Mouse (Mus musculus): Measurements from ENCODE around the gene H2afx. TPM values are rescaled to one million over a fixed set of nuclear protein-coding genes. Genes with fewer than 3 reads are reported as not detected.

The H2afx gene
- total and polyA plus RNA-seq, 3 experiments, result 36.3 to 488 (median 56.6) TPM

GRCm38 (mm10) chr9:44347621-44348020, 13.1 kb downstream of the H2afx start:
- dilution Hi-C loops (cut with MboI; ENCODE audit: extremely low pct_ligation_motif_present, extremely low pct_unique_long_range_greater_than_20kb, low sequenced_read_pairs), result no loop called here
- H3K27ac ChIP-seq (ENCODE audit: insufficient read depth, low read depth), result no peak overlapping the region

GRCm38 (mm10) chr9:44348546-44348945, 14.1 kb downstream of the H2afx start:
- Histone ChIP-seq H3K4me2 (ENCODE audit: insufficient read depth, low read depth, poor library complexity, severe bottlenecking) (no peak overlapping the region), H3K4me1 (ENCODE audit: control insufficient read depth in 1 of 2, insufficient read depth in 2 of 2) (peaks cover 0 to 12% of the 10 kb centered on the region in 2 experiments; a peak in 1 of 4 replicates), H3K9me3 (replicated peaks; ENCODE audit: low read length) (peaks cover 3% of the 10 kb centered on the region), H3K27ac (ENCODE audit: insufficient read depth, low read depth) (no peak overlapping the region), H3K27me3 (replicated peaks) (no peaks in the 10 kb centered on the region), H3K9ac (ENCODE audit: insufficient read depth, low read depth) (no peak overlapping the region), H3K79me2 (replicated peaks; ENCODE audit: control insufficient read depth, extremely low read depth, insufficient read depth, poor library complexity, severe bottlenecking) (no peaks in the 10 kb centered on the region), H3K36me3 (replicated peaks in 1 of 2; ENCODE audit: control insufficient read depth in 1 of 2, insufficient read depth in 1 of 2, low read length in 1 of 2) (peaks cover 61 to 74% of the 10 kb centered on the region in 2 experiments), H3K4me3 (replicated peaks in 1 of 3; ENCODE audit: low read depth in 2 of 3, low read length in 2 of 3, poor library complexity in 1 of 3) (no peak overlapping the region)
- in situ Hi-C loops (cut with MboI; ENCODE audit: low pct_ligation_motif_present, low pct_unique_long_range_greater_than_20kb, low sequenced_read_pairs) (no loop called here), dilution Hi-C loops (cut with MboI; ENCODE audit: extremely low pct_ligation_motif_present, extremely low pct_unique_long_range_greater_than_20kb, low sequenced_read_pairs) (no loop called here)
- DNase-seq (ENCODE audit: extremely low read depth), result no peak
- TF ChIP-seq SIN3A (IDR thresholded peaks at IDR 0.05; ENCODE audit: low read length) (no peak), PAX5 (IDR thresholded peaks at IDR 0.05; ENCODE audit: low read length) (no peak), CTCF (conservative IDR thresholded peaks at IDR 0.05 in 1 of 2, IDR thresholded peaks at IDR 0.05 in 1 of 2; ENCODE audit: low read depth in 2 of 2, low read length in 2 of 2) (peak in 1 of 2 experiments; percentile 22; a peak in 2 of 4 replicates), RCOR1 (conservative IDR thresholded peaks at IDR 0.05; ENCODE audit: low read depth, low read length) (no peak), JUND (conservative IDR thresholded peaks at IDR 0.05; ENCODE audit: low read depth, low read length) (no peak), UBTF (IDR thresholded peaks at IDR 0.05; ENCODE audit: low read depth, low read length) (no peak), TBP (conservative IDR thresholded peaks at IDR 0.05; ENCODE audit: low read depth, low read length) (no peak)

More at GRCm38 (mm10) chr9:44347621-44348020, 13.1 kb downstream of the H2afx start:
- no peak for DNase-seq (ENCODE audit: extremely low read depth)
- in situ Hi-C loops (cut with MboI; ENCODE audit: low pct_ligation_motif_present, low pct_unique_long_range_greater_than_20kb, low sequenced_read_pairs), result no loop called here
- no peak overlapping the region for H3K9ac ChIP-seq (ENCODE audit: insufficient read depth, low read depth)
- no peak overlapping the region for H3K4me3 ChIP-seq (replicated peaks in 1 of 3; ENCODE audit: low read depth in 2 of 3, low read length in 2 of 3, poor library complexity in 1 of 3)
- no peak for TF ChIP-seq HCFC1 (IDR thresholded peaks at IDR 0.05; ENCODE audit: low read depth, low read length)
- no peak for TF ChIP-seq USF2 (conservative IDR thresholded peaks at IDR 0.05; ENCODE audit: low read depth, low read length)
- TF ChIP-seq BHLHE40 (IDR thresholded peaks at IDR 0.05; ENCODE audit: low read depth, low read length), result no peak
- TF ChIP-seq ZMIZ1 (IDR thresholded peaks at IDR 0.05; ENCODE audit: low read depth, low read length), result no peak
- TF ChIP-seq CHD2 (IDR thresholded peaks at IDR 0.05; ENCODE audit: low read length), result no peak
- TF ChIP-seq PAX5 (IDR thresholded peaks at IDR 0.05; ENCODE audit: low read length), result no peak
- TF ChIP-seq MEF2A (IDR thresholded peaks at IDR 0.05; ENCODE audit: borderline replicate concordance, low read depth, low read length), result no peak
- TF ChIP-seq MAX (IDR thresholded peaks at IDR 0.05; ENCODE audit: low read length), result no peak
- TF ChIP-seq ZNF384 (IDR thresholded peaks at IDR 0.05; ENCODE audit: low read depth, low read length), result no peak
- TF ChIP-seq NELFE (IDR thresholded peaks at IDR 0.05; ENCODE audit: low read depth, low read length), result no peak
- no peak for TF ChIP-seq UBTF (IDR thresholded peaks at IDR 0.05; ENCODE audit: low read depth, low read length)
- TF ChIP-seq SMC3 (IDR thresholded peaks at IDR 0.05; ENCODE audit: low read depth, low read length), result no peak
- TF ChIP-seq MAFK (IDR thresholded peaks at IDR 0.05; ENCODE audit: insufficient replicate concordance, low read length), result no peak
- TF ChIP-seq ZKSCAN1 (IDR thresholded peaks at IDR 0.05; ENCODE audit: borderline replicate concordance, low read depth, low read length), result no peak
- no peak for TF ChIP-seq POLR2AphosphoS2 (IDR thresholded peaks at IDR 0.05; ENCODE audit: low read depth, low read length)
- TF ChIP-seq KAT2A (IDR thresholded peaks at IDR 0.05; ENCODE audit: insufficient replicate concordance, low read length), result no peak
- TF ChIP-seq USF1 (IDR thresholded peaks at IDR 0.05; ENCODE audit: low read depth, low read length), result no peak
- TF ChIP-seq TCF12 (IDR thresholded peaks at IDR 0.05; ENCODE audit: low read depth, low read length), result no peak
- TF ChIP-seq POLR2A (IDR thresholded peaks at IDR 0.05; ENCODE audit: low read depth, low read length), result no peak
- no peak for TF ChIP-seq JUND (conservative IDR thresholded peaks at IDR 0.05; ENCODE audit: low read depth, low read length)
- peaks cover 0 to 19% of the 10 kb centered on the region in 2 experiments; a peak in 2 of 4 replicates for H3K4me1 ChIP-seq (ENCODE audit: control insufficient read depth in 1 of 2, insufficient read depth in 2 of 2)
- H3K4me2 ChIP-seq (ENCODE audit: insufficient read depth, low read depth, poor library complexity, severe bottlenecking), result no peak overlapping the region
- peaks cover 3% of the 10 kb centered on the region for H3K9me3 ChIP-seq (replicated peaks; ENCODE audit: low read length)
- H3K36me3 ChIP-seq (replicated peaks in 1 of 2; ENCODE audit: control insufficient read depth in 1 of 2, insufficient read depth in 1 of 2, low read length in 1 of 2), result peaks cover 52 to 65% of the 10 kb centered on the region in 2 experiments
- H3K27me3 ChIP-seq (replicated peaks), result no peaks in the 10 kb centered on the region
- H3K79me2 ChIP-seq (replicated peaks; ENCODE audit: control insufficient read depth, extremely low read depth, insufficient read depth, poor library complexity, severe bottlenecking), result peaks cover 1% of the 10 kb centered on the region; the same call in 1 of the 2 replicates

Measured in CH12.LX (cell line).